Mouse (Mus musculus): ENCODE measurements around the gene Fam43b.

The Fam43b gene

DNA sequence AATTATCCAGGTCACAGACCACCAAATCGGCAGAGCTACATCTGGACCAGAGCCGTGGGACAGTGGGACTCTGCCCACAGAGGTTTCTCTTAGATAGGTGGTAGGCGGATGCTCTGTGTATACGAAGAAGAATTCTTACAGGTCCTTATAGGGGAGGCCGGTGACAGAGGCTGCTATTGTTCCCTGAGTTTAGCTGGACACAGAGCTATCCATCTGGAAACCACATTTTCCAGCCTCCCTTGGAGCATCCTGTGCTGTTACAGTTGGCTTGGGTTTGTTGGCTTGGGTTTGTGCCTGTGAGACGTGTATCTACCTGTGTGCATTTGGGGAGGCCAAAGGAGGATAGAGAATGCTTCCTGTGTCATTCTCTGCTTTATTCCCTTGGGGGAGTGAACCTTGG, 43.6 kb downstream of the Fam43b start:
- DNase-seq (ENCODE audit: low spot score) = no peak

DNA sequence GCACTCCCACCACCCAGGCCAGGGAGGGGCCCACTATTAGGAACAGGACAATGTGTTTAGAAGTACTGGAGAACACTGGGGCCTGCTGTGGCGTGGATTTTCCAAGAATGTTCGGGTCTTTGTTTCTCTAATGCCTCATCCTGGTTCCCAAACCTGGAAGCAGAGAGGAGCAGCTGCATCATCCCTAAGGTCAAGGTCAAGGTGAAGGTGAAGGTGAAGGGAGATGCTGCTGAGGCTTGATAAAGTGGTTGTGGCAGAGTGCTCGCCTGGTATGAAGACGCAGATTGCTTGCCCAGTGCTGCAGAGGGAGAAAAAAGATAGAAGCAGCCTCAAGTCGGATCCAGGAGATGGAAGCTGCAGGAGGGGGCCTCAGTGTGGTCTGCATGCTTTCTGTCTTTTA, 44.5 kb downstream of the Fam43b start:
- DNase-seq (ENCODE audit: low spot score) = no peak

- no peak for DNase-seq (ENCODE audit: low spot score)
Measured at GRCm38 (mm10) chr4:138348716-138349115, 47.6 kb downstream of the Fam43b start.

- DNase-seq (ENCODE audit: low spot score) = no peak
Measured at GRCm38 (mm10) chr4:138347280-138347679, 49.0 kb downstream of the Fam43b start.

GRCm38 (mm10) chr4:138344891-138345545, 51.3 kb downstream of the Fam43b start:
- DNase-seq (ENCODE audit: low spot score) = peak; percentile 23
